ENCODE assay signal across 15 mouse cellular contexts in genomic region chr6:91600116-91600515, GRCm38 (mm10).
"Had no signal": no experiment of that assay in that cellular context is flagged by ENCODE, and none has a peak within 500 bp of the region (broad histone marks: within the 10 kb centered on the region; RNA-seq: fewer than 3 reads in every experiment).

No protein-coding gene starts in this region.

- DNase-seq: retina, postnatal 1 day; right cerebral cortex, adult 18-20 months; right cerebral cortex, postnatal 14 days; right cerebral cortex, postnatal 25 days; right cerebral cortex, postnatal 4 days; spleen, adult 18-20 months; thymus, adult 18-20 months; thymus, adult 2 months; thymus, postnatal 14 days; thymus, postnatal 25 days; thymus, postnatal 36 days; thymus, postnatal 4 days had no signal

- H3K9me3 ChIP-seq: neural tube, embryonic 15.5 days; stomach, embryonic 15.5 days had no signal

- H3K36me3 ChIP-seq: neural tube, embryonic 15.5 days; stomach, embryonic 15.5 days had no signal

- H3K9ac ChIP-seq: neural tube, embryonic 15.5 days; stomach, embryonic 15.5 days had no signal

- H3K4me2 ChIP-seq: neural tube, embryonic 15.5 days; stomach, embryonic 15.5 days had no signal

- H3K4me1 ChIP-seq: stomach, embryonic 15.5 days had no signal

- H3K27ac ChIP-seq: neural tube, embryonic 15.5 days; stomach, embryonic 15.5 days; stomach, postnatal 0 days had no signal

- H3K4me3 ChIP-seq: neural tube, embryonic 15.5 days; stomach, embryonic 15.5 days had no signal

- H3K27me3 ChIP-seq: neural tube, embryonic 15.5 days; stomach, embryonic 15.5 days had no signal
